Mouse (Mus musculus): ENCODE results near the gene Cyfip2.

DNA sequence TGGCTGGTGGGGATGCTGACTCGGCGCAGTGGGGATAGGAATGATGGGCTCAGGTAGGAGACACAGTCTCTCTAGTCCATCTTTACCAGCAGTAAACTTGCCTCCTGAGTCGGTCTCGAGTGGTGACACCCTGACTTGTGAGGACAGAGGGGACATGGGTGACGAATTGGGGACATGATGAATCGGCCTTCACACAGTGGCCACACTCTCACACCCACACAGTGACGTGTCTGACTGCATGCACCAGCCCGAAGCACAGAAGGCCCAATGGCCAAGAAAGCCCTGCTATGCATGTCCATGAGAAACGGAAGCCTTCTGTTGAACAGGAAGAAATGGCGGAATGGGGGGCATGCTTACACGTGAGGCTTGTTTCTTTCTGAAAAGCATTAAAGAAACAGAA, 49.4 kb downstream of the Cyfip2 start:
- TF ChIP-seq CTCF (IDR thresholded peaks at IDR 0.05; ENCODE audit: borderline replicate concordance, control insufficient read depth, extremely low read depth, insufficient read depth, low read length, poor library complexity) (no peak), POLR2A (IDR thresholded peaks at IDR 0.05; ENCODE audit: control insufficient read depth, extremely low read depth, insufficient read depth, low read length, poor library complexity) (no peak)
